Mouse (Mus musculus): ENCODE measurements around the gene Gm11009.
"Not testable (repeated sequence)": the region's sequence is repeated elsewhere in the genome, so short reads cannot be mapped to it uniquely, and the experiment has no call there.

Gene Gm11009

DNA sequence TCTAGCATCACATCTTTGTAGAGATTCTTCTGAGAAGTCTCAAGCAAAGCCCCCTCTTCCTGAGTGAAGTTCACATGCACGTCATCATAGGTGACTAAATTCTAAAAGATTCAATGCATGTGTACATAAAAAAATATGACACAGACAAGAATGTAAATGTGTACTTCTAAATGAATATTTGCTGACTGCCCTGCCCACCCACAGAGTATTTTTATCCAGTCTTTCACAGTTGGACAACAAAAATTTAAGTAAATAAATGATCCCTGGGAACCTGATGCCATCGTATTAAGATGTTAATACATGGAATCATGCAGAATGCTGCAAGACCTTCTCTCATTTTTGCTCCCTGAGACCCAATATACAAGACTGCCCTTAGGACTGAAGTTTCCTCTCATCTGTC is at the start of gene Gm11009:
Gene Gm11009 (minus strand): TSS at position 101 of the 400 bp plus-strand sequence.
- not testable (repeated sequence) for DNase-seq

All from lung, postnatal 36 days (tissue).